Mouse (Mus musculus) midbrain, embryonic 14.5 days (tissue): ENCODE measurements around the gene AC129217.1. TPM values are rescaled to one million over a fixed set of nuclear protein-coding genes. Genes with fewer than 3 reads are reported as not detected.
A peak's percentile ranks its signal among the peaks of the same experiment; 100 is the strongest.

Experiments used
- ATAC-seq: fragments of 200-750 bp; cut with Nextera tagmentation; 2 replicates; pipeline ENCODE4 v1.8.0; 2017; ENCODE audit warnings: moderate number of reproducible peaks, moderate library complexity; ENCODE audit not compliant: low FRiP score, low TSS enrichment
- DNase-seq: peaks from one replicate; pipeline ENCODE4 v3.0.0-alpha.2; 2015
- H3K27ac ChIP-seq: fragments of 300-500 bp; sonication (generic); replicated peaks from 2 replicates; pipeline ENCODE4 v1.5.1; 2014; ENCODE audit warnings: mild to moderate bottlenecking, low read depth, low read length, moderate library complexity
- H3K27me3 ChIP-seq: fragments of 300-500 bp; sonication (generic); 2 replicates; pipeline ENCODE4 v1.6.1; 2014; ENCODE audit warnings: low read length, control low read depth, mixed read lengths; ENCODE audit not compliant: control insufficient read depth, insufficient read depth
- H3K36me3 ChIP-seq: fragments of 300-500 bp; sonication (generic); 2 replicates; pipeline ENCODE4 v1.6.1; 2014; ENCODE audit warnings: low read length, control low read depth; ENCODE audit not compliant: control insufficient read depth, insufficient read depth
- H3K4me1 ChIP-seq: fragments of 300-500 bp; sonication (generic); 2 replicates; pipeline ENCODE4 v1.6.1; 2014; ENCODE audit warnings: mild to moderate bottlenecking, antibody characterized with exemption, low read length, control low read depth; ENCODE audit not compliant: control insufficient read depth, insufficient read depth
- H3K4me2 ChIP-seq: fragments of 300-500 bp; sonication (generic); 2 replicates; pipeline ENCODE4 v1.6.1; 2014; ENCODE audit warnings: mild to moderate bottlenecking, low read length, moderate library complexity
- H3K4me3 ChIP-seq: fragments of 300-500 bp; sonication (generic); replicated peaks from 2 replicates; pipeline ENCODE4 v1.5.1; 2014; ENCODE audit warnings: low read depth, low read length
- H3K9ac ChIP-seq: fragments of 300-500 bp; sonication (generic); replicated peaks from 2 replicates; pipeline ENCODE4 v1.6.1; 2014; ENCODE audit warnings: mild to moderate bottlenecking, low read length, moderate library complexity
- H3K9me3 ChIP-seq: fragments of 300-500 bp; sonication (generic); 2 replicates; pipeline ENCODE4 v1.6.1; 2016; ENCODE audit warnings: low read length, control low read depth, mixed read lengths; ENCODE audit not compliant: control insufficient read depth
- WGBS: fragments of 180-500 bp; shearing (Covaris S2); extraction: QIAGEN DNeasy Blood & Tissue Kit; methylation state at CpG from one replicate; pipeline ENCODE4 v1.1.7; 2014; 5-methylcytosine and 5-hydroxymethylcytosine counted together
- microRNA-seq: library from miRNA; unstranded; fragments of <30 nt; microRNA quantifications from one replicate; pipeline ENCODE4, GENCODE M21; 2016
- polyA plus RNA-seq: library from polyadenylated mRNA; unstranded; fragments of >200 nt; fragmentation: Nextera tagmentation; extraction: Ambion mirVana; gene quantifications from 2 replicates; pipeline ENCODE4 v1.2.1, GENCODE M21; 2014

Gene AC129217.1
- polyA plus RNA-seq, 1 experiment from 2014 or later: not detected

DNA sequence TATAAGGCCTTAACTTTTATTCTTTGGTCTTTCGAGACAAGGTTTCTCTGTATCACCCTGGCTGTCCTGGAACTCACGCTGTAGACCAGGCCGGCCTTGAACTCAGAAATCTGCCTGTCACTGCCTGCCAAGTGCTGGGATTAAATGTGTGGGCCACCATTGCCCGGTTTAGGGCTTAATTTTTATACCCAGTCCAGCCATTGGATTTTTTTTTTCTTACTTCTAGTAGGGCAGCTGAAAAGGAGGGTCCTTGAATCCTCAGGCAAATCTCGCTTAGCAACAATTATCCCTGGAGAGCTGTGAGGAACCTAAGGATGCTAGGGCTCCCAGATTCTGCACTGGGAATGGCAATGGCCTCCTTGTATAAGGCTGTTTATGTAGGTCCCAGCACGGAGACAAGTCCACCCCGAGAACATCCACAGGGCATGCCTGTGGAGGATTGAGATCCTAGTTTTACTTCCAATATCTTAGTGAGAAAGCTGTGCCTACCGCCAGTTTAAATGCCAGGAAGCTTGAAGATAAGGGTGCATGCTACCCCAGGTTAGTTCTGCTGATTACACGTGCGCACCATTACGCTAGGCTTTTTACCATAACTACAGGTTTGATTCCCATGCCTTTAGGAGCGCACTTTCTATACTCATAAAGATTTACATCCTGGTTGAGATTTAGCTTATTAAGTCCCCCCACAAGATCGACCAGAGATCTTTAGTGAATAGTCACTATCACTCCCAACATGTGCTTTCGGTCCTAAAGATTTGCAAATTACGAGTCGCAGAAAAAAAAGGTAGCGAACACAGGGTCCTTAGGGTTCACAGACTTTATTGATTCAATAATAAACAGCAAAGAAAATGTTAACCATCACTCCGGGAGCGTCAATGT lies 58.3 kb downstream of the AC129217.1 start:
- WGBS: 15% methylated on average over 19 of the region's 19 CpGs
- Histone ChIP-seq H3K36me3 (peaks cover 3% of the 10 kb centered on the region), H3K27ac (peak overlapping the region; percentile 71), H3K9ac (peak overlapping the region; percentile 75), H3K4me3 (peak overlapping the region; percentile 61), H3K4me2 (peak overlapping the region; percentile 84), H3K27me3 (no peaks in the 10 kb centered on the region), H3K9me3 (no peaks in the 10 kb centered on the region), H3K4me1 (peaks cover 15% of the 10 kb centered on the region)
- ATAC-seq (no peak), DNase-seq (no peak)

DNA sequence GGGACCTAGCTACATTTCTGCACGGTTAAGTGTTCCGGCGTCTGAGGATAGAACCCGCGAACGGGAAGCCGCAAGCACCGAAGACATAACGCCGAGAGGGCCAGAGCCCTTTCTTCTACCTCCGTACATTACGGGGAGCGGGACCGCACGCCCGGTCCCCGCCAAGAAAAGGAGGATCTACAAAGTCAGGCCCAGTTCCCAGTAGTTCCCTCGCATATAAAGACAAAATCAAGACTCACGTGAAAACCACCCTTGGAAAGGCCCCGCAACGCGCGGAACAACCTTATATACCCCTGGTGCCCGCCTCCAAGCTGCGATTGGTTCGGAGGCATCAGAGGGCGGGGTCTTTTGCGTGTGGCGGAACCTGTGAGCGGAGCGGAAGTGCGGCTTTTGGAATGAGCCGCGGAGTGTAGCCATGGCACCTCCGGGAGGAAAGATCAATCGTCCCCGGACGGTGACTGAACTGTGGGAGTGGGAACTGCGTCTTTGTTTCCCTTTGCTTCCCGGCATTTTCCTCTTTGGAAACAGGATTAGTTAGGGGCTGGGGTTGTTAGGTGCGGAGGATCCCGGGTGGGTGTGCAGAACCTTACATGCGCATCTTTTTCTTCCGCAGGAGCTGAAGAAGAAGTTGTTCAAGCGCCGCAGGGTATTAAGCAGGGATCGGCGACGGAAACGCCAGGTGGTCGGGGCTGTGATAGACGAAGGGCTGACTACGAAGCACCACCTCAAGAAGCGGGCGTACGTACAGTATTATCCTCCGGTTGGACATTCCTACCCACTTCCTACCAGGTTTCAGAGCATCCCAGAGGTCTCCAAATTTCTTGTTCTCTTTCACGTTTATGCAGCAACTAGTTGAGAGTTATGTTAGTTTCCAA lies 59.2 kb downstream of the AC129217.1 start, which contains the start of the genes 1810009A15Rik and Gm49416:
Gene 1810009A15Rik, plus strand, starts transcription at position 343 of the 875 bp plus-strand sequence.
Gene Gm49416, plus strand, starts transcription at position 416 of the 875 bp plus-strand sequence.
- Histone ChIP-seq H3K9me3 (no peaks in the 10 kb centered on the region), H3K4me3 (peak within 1 kb of the TSS; percentile 61), H3K4me2 (peak within 1 kb of the TSS; percentile 84), H3K9ac (peak within 1 kb of the TSS; percentile 75), H3K27ac (peak within 1 kb of the TSS; percentile 72), H3K36me3 (peaks cover 3% of the 10 kb centered on the region), H3K27me3 (no peaks in the 10 kb centered on the region), H3K4me1 (peaks cover 22% of the 10 kb centered on the region)
- DNase-seq: peak; percentile 98
- peak; percentile 96 for ATAC-seq
- WGBS: 1% methylated on average over 58 of the region's 58 CpGs

Small RNA genes lying within 50 kb of the gene (microRNA-seq; reads per million reads assigned to microRNA genes)
- not detected for gene Mir5136

Other genes with a start within 250 kb of the AC129217.1 start
- gene Slc22a8, start 238.5 kb upstream of the AC129217.1 start, polyA plus RNA-seq: 4.5 and 6.4 TPM in 2 replicates
- gene Slc22a6, start 211.7 kb upstream of the AC129217.1 start, polyA plus RNA-seq: 8.0 TPM in 1 of 2 replicates, not detected in the other
- 0.19 and 0.45 TPM in 2 replicates for gene Chrm1, start 166.0 kb upstream of the AC129217.1 start, polyA plus RNA-seq
- gene Slc3a2, start 106.4 kb upstream of the AC129217.1 start, polyA plus RNA-seq: 157 TPM in 2 replicates
- 89.1 and 95.7 TPM in 2 replicates for gene Wdr74, start 93.9 kb upstream of the AC129217.1 start, polyA plus RNA-seq
- 0.97 and 1.1 TPM in 2 replicates for gene 1700092M07Rik, start 89.1 kb upstream of the AC129217.1 start, polyA plus RNA-seq
- gene Stx5a, start 88.4 kb upstream of the AC129217.1 start, polyA plus RNA-seq: 102 and 110 TPM in 2 replicates
- gene Nxf1, start 72.7 kb upstream of the AC129217.1 start, polyA plus RNA-seq: 146 and 171 TPM in 2 replicates
- 270 and 278 TPM in 2 replicates for gene Tmem223, start 58.8 kb upstream of the AC129217.1 start, polyA plus RNA-seq
- 24.8 and 32.4 TPM in 2 replicates for gene Tmem179b, start 55.3 kb upstream of the AC129217.1 start, polyA plus RNA-seq
- 18.0 and 21.0 TPM in 2 replicates for gene Taf6l, start 43.4 kb upstream of the AC129217.1 start, polyA plus RNA-seq
- gene Polr2g, start 31.2 kb upstream of the AC129217.1 start, polyA plus RNA-seq: 156 and 165 TPM in 2 replicates
- 7.2 and 7.9 TPM in 2 replicates for gene Zbtb3, start 27.2 kb upstream of the AC129217.1 start, polyA plus RNA-seq
- 37.5 and 55.8 TPM in 2 replicates for gene Ttc9c, start 10.4 kb upstream of the AC129217.1 start, polyA plus RNA-seq
- gene Hnrnpul2, start 9.8 kb upstream of the AC129217.1 start, polyA plus RNA-seq: 8.8 and 9.6 TPM in 2 replicates
- gene Bscl2, start 7.7 kb downstream of the AC129217.1 start, polyA plus RNA-seq: 78.2 and 98.7 TPM in 2 replicates
- 466 and 598 TPM in 2 replicates for gene Gng3, start 9.4 kb downstream of the AC129217.1 start, polyA plus RNA-seq
- gene Lrrn4cl, start 21.0 kb downstream of the AC129217.1 start, polyA plus RNA-seq: 0.28 and 0.62 TPM in 2 replicates
- 139 and 154 TPM in 2 replicates for gene Ubxn1, start 41.7 kb downstream of the AC129217.1 start, polyA plus RNA-seq
- gene Uqcc3, start 51.1 kb downstream of the AC129217.1 start, polyA plus RNA-seq: 61.3 and 62.6 TPM in 2 replicates
- gene Lbhd1, start 54.0 kb downstream of the AC129217.1 start, polyA plus RNA-seq: 34.9 and 38.0 TPM in 2 replicates
- not detected in 2 replicates for gene Gm49403, start 54.2 kb downstream of the AC129217.1 start, polyA plus RNA-seq
- 40.4 and 43.1 TPM in 2 replicates for gene 1810009A15Rik, start 59.1 kb downstream of the AC129217.1 start, polyA plus RNA-seq
- gene Gm49416, start 59.2 kb downstream of the AC129217.1 start, polyA plus RNA-seq: 0.30 TPM in 1 of 2 replicates, not detected in the other
- 28.2 and 31.1 TPM in 2 replicates for gene Ints5, start 63.2 kb downstream of the AC129217.1 start, polyA plus RNA-seq
- 59.0 and 83.3 TPM in 2 replicates for gene Ganab, start 68.3 kb downstream of the AC129217.1 start, polyA plus RNA-seq
- 75.0 and 83.5 TPM in 2 replicates for gene B3gat3, start 90.6 kb downstream of the AC129217.1 start, polyA plus RNA-seq
- 1.4 TPM in 2 replicates for gene Rom1, start 99.6 kb downstream of the AC129217.1 start, polyA plus RNA-seq
- gene Eml3, start 99.8 kb downstream of the AC129217.1 start, polyA plus RNA-seq: 4.3 and 5.5 TPM in 2 replicates
- gene Mta2, start 112.1 kb downstream of the AC129217.1 start, polyA plus RNA-seq: 38.0 and 62.2 TPM in 2 replicates
- gene Tut1, start 124.1 kb downstream of the AC129217.1 start, polyA plus RNA-seq: 20.0 and 25.0 TPM in 2 replicates
- 308 and 311 TPM in 2 replicates for gene Eef1g, start 137.3 kb downstream of the AC129217.1 start, polyA plus RNA-seq
- 1.2 and 4.2 TPM in 2 replicates for gene Ahnak, start 159.5 kb downstream of the AC129217.1 start, polyA plus RNA-seq